Mouse (Mus musculus) liver, embryonic 15.5 days (tissue): ENCODE measurements around the gene Deaf1. TPM values are rescaled to one million over a fixed set of nuclear protein-coding genes. Genes with fewer than 3 reads are reported as not detected.
A peak's percentile ranks its signal among the peaks of the same experiment; 100 is the strongest.

Experiments
- ATAC-seq: fragments of 200-750 bp; cut with Nextera tagmentation; 2 replicates; pipeline ENCODE4 v1.8.0; 2017; ENCODE audit warnings: moderate number of reproducible peaks, mild to moderate bottlenecking, moderate library complexity; ENCODE audit not compliant: insufficient read depth
- H3K27ac ChIP-seq: fragments of 300-500 bp; sonication (generic); replicated peaks from 2 replicates; pipeline ENCODE4 v1.5.1; 2015; ENCODE audit warnings: mild to moderate bottlenecking, inconsistent platforms
- H3K27me3 ChIP-seq: fragments of 300-500 bp; sonication (generic); 2 replicates; pipeline ENCODE4 v1.6.1; 2015; ENCODE audit warnings: mild to moderate bottlenecking, inconsistent platforms
- H3K36me3 ChIP-seq: fragments of 300-500 bp; sonication (generic); replicated peaks from 2 replicates; pipeline ENCODE4 v1.6.1; 2015; ENCODE audit warnings: moderate library complexity, mild to moderate bottlenecking, inconsistent platforms
- H3K4me1 ChIP-seq: fragments of 300-500 bp; sonication (generic); replicated peaks from 2 replicates; pipeline ENCODE4 v1.6.1; 2015; ENCODE audit warnings: inconsistent platforms
- H3K4me2 ChIP-seq: fragments of 300-500 bp; sonication (generic); 2 replicates; pipeline ENCODE4 v1.6.1; 2015; ENCODE audit warnings: moderate library complexity, mild to moderate bottlenecking, inconsistent platforms
- H3K4me3 ChIP-seq: fragments of 300-500 bp; sonication (generic); replicated peaks from 2 replicates; pipeline ENCODE4 v1.5.1; 2015; ENCODE audit warnings: mild to moderate bottlenecking, inconsistent platforms
- H3K9ac ChIP-seq: fragments of 300-500 bp; sonication (generic); 2 replicates; pipeline ENCODE4 v1.6.1; 2015; ENCODE audit warnings: moderate library complexity, mild to moderate bottlenecking, inconsistent platforms
- H3K9me3 ChIP-seq: fragments of 300-500 bp; sonication (generic); replicated peaks from 2 replicates; pipeline ENCODE4 v1.6.1; 2016; ENCODE audit warnings: inconsistent platforms
- WGBS: fragments of 180-500 bp; shearing (Covaris S2); methylation state at CpG from one replicate; pipeline ENCODE4 v1.1.7; 2015; ENCODE audit warnings: mixed read lengths; ENCODE audit not compliant: insufficient replicate concordance; 5-methylcytosine and 5-hydroxymethylcytosine counted together
- polyA plus RNA-seq: library from polyadenylated mRNA; unstranded; fragments of >200 nt; fragmentation: Nextera tagmentation; extraction: Ambion mirVana; gene quantifications from 2 replicates; pipeline ENCODE4 v1.2.1, GENCODE M21; 2015

Gene Deaf1
- polyA plus RNA-seq, 1 experiment from 2014 or later, result 13.4 TPM

DNA sequence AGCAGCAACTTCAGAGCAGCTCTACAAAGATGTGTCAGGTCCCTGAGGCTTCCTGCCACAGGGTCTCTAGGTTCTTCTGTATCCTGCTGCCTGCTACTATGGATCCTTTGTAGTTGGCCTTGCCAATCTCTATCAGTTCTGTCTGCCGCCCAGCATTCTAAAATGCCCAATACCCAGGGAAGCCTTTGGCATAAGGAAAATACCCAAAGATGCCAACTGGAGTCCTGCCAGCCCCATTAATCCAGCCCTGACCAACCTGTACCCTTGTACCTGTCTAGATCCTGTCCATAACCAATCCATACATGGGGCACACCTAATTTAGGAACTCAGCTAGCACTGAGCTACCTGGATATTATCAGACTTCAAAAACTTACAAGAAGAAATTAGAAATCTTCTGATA is 2.8 kb downstream of the Deaf1 start:
- Histone ChIP-seq H3K4me3 (no peak overlapping the region), H3K27ac (no peak overlapping the region), H3K27me3 (no peaks in the 10 kb centered on the region), H3K36me3 (peaks cover 50% of the 10 kb centered on the region), H3K9me3 (no peaks in the 10 kb centered on the region), H3K4me1 (peaks cover 42% of the 10 kb centered on the region), H3K4me2 (no peak overlapping the region), H3K9ac (no peak overlapping the region)
- WGBS, result 74% methylated on average over 1 of the region's 1 CpGs
- ATAC-seq, result no peak

DNA sequence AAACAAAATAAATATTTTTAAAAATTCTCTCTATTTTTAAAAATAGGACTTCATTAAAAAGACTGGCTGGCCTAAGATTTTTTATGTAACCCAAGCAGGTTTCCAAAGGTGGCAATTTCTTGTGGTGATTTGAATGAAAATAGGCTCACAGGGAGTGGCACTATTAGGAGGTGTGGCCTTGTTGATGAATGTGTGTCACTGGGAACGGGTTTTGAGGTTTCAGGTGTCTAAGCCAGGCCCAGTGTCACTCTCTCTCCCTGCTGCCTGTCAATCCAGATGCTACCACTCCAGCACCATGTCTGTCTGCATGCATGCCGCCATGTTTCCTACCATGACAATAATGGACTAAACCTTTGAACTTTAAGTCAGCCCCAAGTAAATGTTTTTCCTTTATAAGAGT is 8.0 kb downstream of the Deaf1 start:
- H3K4me3 ChIP-seq, result no peak overlapping the region
- WGBS, result 75% methylated on average over 2 of the region's 2 CpGs
- no peak overlapping the region for H3K9ac ChIP-seq
- H3K4me2 ChIP-seq, result no peak overlapping the region
- peaks cover 99% of the 10 kb centered on the region for H3K36me3 ChIP-seq
- H3K9me3 ChIP-seq, result no peaks in the 10 kb centered on the region
- H3K27me3 ChIP-seq, result no peaks in the 10 kb centered on the region
- no peak for ATAC-seq
- no peak overlapping the region for H3K27ac ChIP-seq
- H3K4me1 ChIP-seq, result 0 out of 2 replicates have a peak, but pooled peaks cover 4% of the 10 kb centered on the region

DNA sequence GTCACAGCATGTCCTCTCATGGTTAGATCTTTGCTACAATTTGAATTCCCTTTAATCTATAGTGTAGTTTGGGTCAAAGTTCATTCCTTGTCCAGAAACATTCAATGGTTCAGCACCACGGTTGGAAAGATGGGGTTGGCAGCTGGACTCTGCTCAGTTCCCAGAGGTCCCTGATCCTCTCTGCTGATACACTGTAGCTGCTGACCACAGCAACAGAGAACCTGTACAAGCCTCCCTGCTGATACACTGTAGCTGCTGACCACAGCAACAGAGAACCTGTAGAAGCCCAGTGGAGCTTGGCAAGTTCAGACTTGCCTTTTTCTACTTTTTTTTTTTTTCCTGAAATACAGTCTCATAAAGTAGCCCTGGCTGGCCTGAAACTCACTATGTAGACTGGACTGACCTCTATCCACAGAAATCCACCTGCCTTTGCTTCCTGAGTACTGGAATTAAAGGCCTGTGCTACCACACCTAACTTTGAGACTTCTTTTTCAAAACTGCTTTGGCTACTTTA is 9.8 kb downstream of the Deaf1 start:
- ATAC-seq, result no peak
- Histone ChIP-seq H3K4me1 (no peaks in the 10 kb centered on the region), H3K4me2 (no peak overlapping the region), H3K9ac (no peak overlapping the region), H3K27me3 (no peaks in the 10 kb centered on the region), H3K36me3 (peaks cover 97% of the 10 kb centered on the region), H3K27ac (no peak overlapping the region), H3K9me3 (no peaks in the 10 kb centered on the region), H3K4me3 (no peak overlapping the region)
- WGBS, result 67% methylated on average over 1 of the region's 1 CpGs

DNA sequence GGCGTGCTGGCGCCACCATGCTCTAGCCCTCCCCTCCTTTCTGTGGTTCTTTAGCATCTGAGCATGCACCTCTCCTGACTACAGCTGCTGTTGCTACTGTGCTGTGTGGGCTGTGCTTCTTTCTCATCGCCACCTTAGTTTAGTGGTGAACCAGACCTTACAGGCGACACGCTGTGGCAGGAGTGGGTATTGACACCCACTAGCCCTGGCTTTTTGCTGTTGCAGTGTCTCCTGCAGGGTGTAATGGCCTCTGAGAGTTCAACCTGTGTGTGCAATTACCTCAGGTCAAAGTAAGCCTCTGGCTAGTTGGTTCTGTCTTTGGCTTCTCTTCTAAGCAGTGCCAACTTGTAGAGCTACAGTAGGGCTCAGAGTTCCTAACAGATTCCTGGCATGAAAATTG is 11.5 kb downstream of the Deaf1 start:
- no peaks in the 10 kb centered on the region for H3K9me3 ChIP-seq
- no peak overlapping the region for H3K27ac ChIP-seq
- no peak overlapping the region for H3K4me2 ChIP-seq
- H3K9ac ChIP-seq, result no peak overlapping the region
- no peak for ATAC-seq
- no peaks in the 10 kb centered on the region for H3K27me3 ChIP-seq
- 71% methylated on average over 5 of the region's 5 CpGs for WGBS
- no peaks in the 10 kb centered on the region for H3K4me1 ChIP-seq
- peaks cover 97% of the 10 kb centered on the region for H3K36me3 ChIP-seq
- H3K4me3 ChIP-seq, result no peak overlapping the region

DNA sequence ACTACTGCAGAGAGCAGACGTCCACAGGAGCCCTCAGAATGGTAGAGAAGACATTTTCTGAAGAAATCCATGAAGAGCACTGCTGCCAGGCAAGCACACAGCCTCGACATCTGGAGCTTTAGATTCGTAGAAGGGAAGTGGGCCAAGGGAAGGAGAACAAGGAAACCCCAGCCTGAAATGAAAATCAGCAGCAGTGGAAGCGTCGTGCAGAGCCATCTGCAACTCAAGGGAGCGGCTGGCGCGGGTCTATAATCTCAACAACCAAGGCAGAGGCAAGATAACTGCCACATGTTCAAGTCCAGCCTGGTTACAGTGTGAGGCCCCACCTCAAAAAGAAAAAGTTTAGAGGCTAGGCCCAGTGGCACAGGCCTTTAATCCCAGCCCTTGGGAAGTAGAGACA is 12.4 kb downstream of the Deaf1 start:
- Histone ChIP-seq H3K27ac (no peak overlapping the region), H3K9me3 (no peaks in the 10 kb centered on the region), H3K4me1 (no peaks in the 10 kb centered on the region), H3K4me3 (no peak overlapping the region), H3K4me2 (no peak overlapping the region), H3K9ac (no peak overlapping the region), H3K36me3 (peaks cover 97% of the 10 kb centered on the region), H3K27me3 (no peaks in the 10 kb centered on the region)
- WGBS, result 60% methylated on average over 8 of the region's 8 CpGs
- no peak for ATAC-seq

DNA sequence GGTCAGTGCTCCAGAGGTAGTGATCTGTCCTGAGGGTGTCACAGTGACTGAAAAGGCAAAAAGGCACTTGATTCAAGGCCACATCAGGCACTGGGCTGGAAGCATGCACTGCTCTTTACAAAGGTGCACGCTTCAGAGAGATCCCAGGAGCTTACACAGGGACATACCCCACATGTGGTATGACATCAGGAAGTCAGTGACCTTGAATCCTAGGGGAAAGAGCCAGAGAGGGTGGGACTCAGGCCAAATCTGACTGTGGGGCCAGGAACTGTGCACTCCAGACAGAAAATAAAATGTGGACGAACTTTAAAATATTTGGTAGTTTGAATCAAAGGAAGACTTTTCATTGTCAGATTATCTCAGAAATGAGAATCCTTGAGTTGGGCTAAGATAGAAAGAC is 13.1 kb downstream of the Deaf1 start:
- no peak overlapping the region for H3K27ac ChIP-seq
- no peaks in the 10 kb centered on the region for H3K9me3 ChIP-seq
- H3K9ac ChIP-seq, result no peak overlapping the region
- no peaks in the 10 kb centered on the region for H3K4me1 ChIP-seq
- H3K27me3 ChIP-seq, result no peaks in the 10 kb centered on the region
- WGBS, result 80% methylated on average over 2 of the region's 2 CpGs
- peaks cover 97% of the 10 kb centered on the region for H3K36me3 ChIP-seq
- H3K4me3 ChIP-seq, result no peak overlapping the region
- ATAC-seq, result no peak
- no peak overlapping the region for H3K4me2 ChIP-seq

DNA sequence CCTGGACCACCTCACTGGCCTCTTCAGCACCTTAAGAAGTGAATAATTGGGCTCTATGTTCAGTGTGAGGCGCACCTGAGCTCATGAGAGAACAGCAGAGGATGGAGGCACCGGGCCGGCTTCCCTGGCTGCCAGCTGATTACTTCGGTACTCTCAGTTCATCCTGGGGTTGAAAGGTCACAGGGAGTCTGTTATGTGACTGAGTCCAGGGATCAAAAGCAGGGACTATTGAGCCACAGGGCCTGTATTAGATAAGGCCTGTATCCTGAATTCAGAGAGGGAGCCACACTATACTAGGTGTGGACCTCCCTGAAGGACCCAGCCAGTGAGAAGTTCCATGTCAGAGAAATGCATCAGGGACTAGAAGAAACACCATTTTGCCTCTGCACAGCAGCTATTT is 23.0 kb downstream of the Deaf1 start:
- H3K4me2 ChIP-seq, result no peak overlapping the region
- H3K9ac ChIP-seq, result no peak overlapping the region
- no peak overlapping the region for H3K27ac ChIP-seq
- H3K9me3 ChIP-seq, result no peaks in the 10 kb centered on the region
- H3K4me1 ChIP-seq, result peaks cover 4% of the 10 kb centered on the region
- WGBS, result 84% methylated on average over 4 of the region's 4 CpGs
- no peak overlapping the region for H3K4me3 ChIP-seq
- H3K36me3 ChIP-seq, result peaks cover 92% of the 10 kb centered on the region
- ATAC-seq, result no peak
- no peaks in the 10 kb centered on the region for H3K27me3 ChIP-seq

DNA sequence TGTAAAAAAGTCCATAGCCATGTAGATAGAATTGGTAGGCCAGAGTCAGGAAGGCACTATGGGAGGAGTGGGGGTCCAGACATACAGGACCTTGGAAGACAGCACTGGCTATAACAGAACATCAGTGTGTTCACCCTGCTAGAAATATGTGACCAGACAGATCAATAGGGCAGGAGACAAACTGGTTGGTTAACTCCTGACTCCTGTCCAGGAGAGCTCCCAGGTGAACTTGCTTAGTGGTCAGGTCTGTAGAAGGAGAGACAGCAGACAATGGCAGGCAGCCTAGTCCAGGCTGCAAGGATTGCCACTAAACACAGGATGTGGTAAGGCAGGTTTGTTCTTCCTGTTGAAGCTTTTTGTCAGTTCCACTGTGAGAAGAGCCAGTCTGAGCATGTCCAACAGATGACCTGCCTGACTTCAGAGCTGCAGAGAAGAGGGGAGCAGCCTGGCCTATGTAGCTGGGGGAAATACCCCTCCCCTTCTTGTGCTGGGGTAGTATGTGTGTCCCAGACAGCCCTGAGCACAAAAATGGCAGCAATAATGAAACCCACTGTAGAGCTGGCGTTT is 24.7 kb downstream of the Deaf1 start:
- Histone ChIP-seq H3K4me3 (no peak overlapping the region), H3K9me3 (no peaks in the 10 kb centered on the region), H3K4me1 (peaks cover 10% of the 10 kb centered on the region), H3K4me2 (no peak overlapping the region), H3K36me3 (peaks cover 77% of the 10 kb centered on the region), H3K27me3 (no peaks in the 10 kb centered on the region), H3K27ac (no peak overlapping the region), H3K9ac (no peak overlapping the region)
- no peak for ATAC-seq
- WGBS, result 67% methylated on average over 1 of the region's 1 CpGs

DNA sequence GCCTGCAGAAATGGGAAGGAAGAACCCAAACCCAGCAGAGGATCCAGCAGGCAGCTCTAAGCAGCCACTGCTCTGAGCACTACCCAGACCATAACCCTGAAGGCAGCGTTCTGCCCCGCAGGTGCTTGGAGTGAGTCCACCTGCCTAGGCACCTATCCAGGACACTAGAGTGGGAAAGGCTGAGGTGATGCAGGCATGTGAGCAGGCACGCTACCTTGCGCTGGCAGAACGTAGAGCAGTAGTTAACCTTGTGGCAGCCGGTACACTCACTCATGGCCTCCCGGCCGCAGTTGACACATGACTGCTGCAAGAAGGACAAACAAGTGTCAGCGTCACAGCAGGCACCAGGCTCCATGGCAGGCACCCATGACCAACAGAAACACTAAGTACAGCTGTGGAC is 26.1 kb downstream of the Deaf1 start:
- ATAC-seq, result no peak

DNA sequence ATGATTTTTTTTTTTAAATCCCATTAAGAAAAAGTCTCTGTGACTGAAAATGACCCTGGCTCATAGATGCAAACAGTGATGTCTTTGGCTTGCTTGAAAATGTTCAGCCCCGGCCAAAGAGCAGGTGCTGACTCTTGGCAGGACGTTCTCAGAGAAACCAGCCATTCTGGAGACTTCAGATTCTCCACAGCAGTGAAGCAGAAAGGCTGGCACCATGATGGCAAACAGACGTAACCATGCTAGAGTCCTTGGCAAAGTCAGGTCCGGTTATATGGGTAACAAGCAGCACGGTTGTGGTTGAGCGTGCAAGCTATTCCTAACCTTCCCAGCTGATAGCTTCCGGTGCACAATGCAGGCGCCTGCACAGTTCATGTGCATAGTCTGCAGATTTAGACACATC is 28.3 kb downstream of the Deaf1 start:
- Histone ChIP-seq H3K27me3 (peaks cover 24% of the 10 kb centered on the region), H3K27ac (no peak overlapping the region), H3K4me3 (no peak overlapping the region), H3K9me3 (no peaks in the 10 kb centered on the region), H3K9ac (no peak overlapping the region), H3K36me3 (peaks cover 49% of the 10 kb centered on the region), H3K4me2 (no peak overlapping the region), H3K4me1 (peaks cover 20% of the 10 kb centered on the region)
- WGBS, result 80% methylated on average over 8 of the region's 8 CpGs
- ATAC-seq, result no peak

More for the DNA sequence above, 26.1 kb downstream of the Deaf1 start:
- WGBS, result 88% methylated on average over 9 of the region's 9 CpGs
- peaks cover 16% of the 10 kb centered on the region for H3K4me1 ChIP-seq
- peaks cover 69% of the 10 kb centered on the region for H3K36me3 ChIP-seq
- no peaks in the 10 kb centered on the region for H3K9me3 ChIP-seq
- no peak overlapping the region for H3K4me2 ChIP-seq
- H3K9ac ChIP-seq, result no peak overlapping the region
- H3K4me3 ChIP-seq, result no peak overlapping the region
- H3K27ac ChIP-seq, result no peak overlapping the region
- H3K27me3 ChIP-seq, result peaks cover 2% of the 10 kb centered on the region; the same call in 1 of the 2 replicates

DNA sequence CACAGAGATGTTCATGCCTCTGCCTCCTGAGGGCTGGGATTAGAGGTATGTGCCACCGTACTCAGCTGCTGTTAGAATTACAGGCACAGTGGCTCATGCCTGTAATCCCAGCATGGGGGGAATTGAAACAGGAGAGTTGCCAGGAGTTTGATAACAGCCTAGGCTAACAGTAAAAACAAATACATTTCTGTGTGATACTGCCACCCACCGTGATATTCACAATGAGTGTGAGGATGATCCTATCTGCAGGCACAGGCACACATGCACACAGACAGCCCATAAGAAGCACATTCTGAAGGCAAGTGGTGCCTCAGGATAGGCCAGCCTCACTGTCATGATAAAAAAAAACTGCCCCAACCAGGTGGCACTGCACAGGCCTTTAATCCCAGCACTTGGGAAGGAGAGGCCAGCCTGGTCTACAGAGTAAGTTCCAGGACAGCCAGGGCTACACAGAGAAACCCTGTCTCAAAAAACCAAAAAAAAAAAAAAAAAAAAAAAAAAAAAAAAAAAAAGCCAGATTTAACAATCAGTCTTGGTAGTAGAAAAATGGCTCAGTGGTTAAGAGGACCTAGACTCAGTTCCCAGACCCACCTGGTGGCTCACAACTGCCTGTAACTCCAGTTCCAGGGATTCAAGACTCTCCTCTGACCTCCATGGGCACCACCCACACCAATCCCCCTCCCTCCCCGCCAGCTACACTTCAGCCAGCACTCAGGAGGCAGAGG is 29.4 kb downstream of the Deaf1 start:
- H3K9ac ChIP-seq, result no peak overlapping the region
- H3K4me1 ChIP-seq, result peaks cover 28% of the 10 kb centered on the region
- H3K27ac ChIP-seq, result no peak overlapping the region
- H3K4me2 ChIP-seq, result no peak overlapping the region
- H3K4me3 ChIP-seq, result no peak overlapping the region
- peaks cover 38% of the 10 kb centered on the region for H3K36me3 ChIP-seq
- ATAC-seq, result peak; percentile 53
- no peaks in the 10 kb centered on the region for H3K9me3 ChIP-seq
- WGBS, result 47% methylated on average over 3 of the region's 3 CpGs
- H3K27me3 ChIP-seq, result peaks cover 35% of the 10 kb centered on the region
